Mouse (Mus musculus) kidney, adult 11 months (tissue): ENCODE measurements around the gene Farsa.
"Not testable (repeated sequence)": the region's sequence is repeated elsewhere in the genome, so short reads cannot be mapped to it uniquely, and the experiment has no call there.

Source experiments
- DNase-seq: peaks from one replicate; pipeline ENCODE4 v3.0.0; 2022

The Farsa gene

DNA sequence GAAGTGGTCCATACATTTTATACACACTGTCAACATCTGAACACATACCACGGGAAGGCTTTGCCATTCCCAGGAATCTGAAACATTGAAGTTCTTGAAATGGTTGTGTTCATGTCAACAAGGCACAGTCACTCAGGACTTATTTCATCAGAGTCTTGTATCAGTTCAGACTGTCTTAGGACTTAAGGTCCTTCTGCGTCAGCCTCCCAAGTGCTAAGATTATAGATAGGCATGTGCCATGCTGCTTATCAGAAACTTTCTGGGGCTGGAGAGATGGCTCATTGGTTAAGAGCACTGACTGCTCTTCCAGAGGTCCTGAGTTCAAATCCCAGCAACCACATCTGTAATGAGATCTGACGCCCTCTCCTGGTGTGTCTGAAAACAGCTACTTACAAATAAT is 17.6 kb downstream of the Farsa start:
- no peak for DNase-seq

DNA sequence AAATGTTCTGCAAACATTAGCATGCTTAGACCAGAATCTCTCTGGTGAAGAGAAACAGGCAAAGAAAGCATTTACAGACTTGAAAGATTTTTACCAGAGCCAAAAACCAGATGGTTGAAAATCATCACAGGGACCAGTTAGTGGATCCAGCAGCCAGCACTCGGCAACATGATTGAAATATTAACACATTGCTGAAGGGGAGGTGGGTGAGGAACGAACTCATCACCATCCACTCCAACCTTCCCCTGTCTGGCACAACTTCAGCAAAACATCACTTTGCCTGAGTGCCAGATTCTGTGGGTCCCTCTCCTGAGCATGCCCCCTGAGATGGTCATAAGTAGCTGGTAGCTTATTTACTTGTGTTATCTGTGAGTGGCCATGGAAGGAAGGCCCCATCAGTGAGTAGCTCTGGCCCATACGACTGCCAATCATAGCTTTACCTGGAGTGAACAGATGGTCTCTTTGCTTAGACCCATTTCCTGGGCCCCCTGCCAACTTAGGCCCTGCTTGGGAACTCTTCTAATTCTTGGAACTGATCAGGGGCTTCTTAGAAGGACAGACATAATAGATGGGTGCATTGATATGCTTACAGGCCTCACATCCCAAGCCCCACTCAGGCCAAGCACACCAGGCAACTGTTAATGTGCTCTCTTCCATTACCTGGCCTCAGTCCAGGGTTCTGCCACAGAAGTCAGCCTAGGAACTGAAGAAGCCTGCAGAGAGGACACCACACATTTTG is 20.7 kb downstream of the Farsa start:
- no peak for DNase-seq

DNA sequence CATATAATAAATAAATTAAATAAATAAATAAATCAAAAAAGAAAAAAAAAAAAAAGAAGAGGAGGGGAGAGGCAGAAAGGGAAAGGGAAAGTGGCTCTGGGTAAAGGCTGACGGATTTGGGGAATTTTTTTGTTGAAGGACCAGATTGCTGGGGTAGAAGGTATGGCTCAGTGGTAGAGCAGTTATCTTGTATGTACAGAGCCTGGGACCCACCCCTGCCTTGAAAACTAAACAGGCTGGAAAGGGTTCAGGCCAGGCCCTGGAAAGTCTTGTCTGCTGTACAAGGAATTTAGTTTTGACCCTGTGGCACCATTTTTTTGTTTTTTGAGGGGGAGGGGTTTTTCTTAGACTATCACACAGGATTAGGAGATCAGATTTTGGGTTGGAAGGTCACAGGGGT is 22.1 kb downstream of the Farsa start:
- DNase-seq = no peak

DNA sequence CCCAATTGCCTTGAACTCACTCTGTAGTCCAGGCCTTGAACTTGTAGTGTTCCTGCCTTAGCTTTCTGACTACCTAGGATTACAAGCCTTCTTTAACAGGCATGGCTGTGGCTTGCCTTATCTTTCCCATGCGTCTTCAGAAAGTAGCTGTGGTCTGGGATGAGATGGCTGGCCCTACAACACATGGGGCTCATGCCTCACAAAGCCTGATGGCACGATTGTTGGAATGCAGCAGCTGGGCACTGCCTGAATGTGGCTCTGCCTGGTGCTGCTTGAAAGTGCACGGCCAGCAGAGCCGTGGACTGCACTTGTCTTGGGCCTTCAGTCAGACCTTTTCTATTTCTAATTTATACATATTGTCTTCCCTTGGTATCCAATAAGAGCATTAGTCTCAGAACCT is 27.9 kb downstream of the Farsa start:
- DNase-seq = no peak

DNA sequence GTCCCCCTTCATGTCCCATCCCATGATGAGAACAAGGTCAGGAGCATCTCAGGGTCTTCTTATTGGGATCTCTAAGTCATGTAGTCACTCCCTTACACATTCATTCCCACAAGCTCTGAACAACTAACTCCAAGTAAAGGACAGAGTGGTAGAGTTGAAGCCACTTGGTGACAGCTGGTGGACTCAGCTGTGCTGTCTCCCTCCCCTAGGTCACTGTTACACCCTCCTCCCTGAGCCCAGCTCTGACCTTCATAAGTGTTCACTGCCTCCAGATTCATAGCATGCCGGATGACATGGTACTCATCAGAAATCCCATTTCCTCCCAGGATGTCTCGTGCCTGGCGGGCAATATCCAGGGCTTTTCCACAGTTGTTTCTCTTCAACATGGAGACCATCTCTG is 31.5 kb downstream of the Farsa start:
- DNase-seq = no peak

DNA sequence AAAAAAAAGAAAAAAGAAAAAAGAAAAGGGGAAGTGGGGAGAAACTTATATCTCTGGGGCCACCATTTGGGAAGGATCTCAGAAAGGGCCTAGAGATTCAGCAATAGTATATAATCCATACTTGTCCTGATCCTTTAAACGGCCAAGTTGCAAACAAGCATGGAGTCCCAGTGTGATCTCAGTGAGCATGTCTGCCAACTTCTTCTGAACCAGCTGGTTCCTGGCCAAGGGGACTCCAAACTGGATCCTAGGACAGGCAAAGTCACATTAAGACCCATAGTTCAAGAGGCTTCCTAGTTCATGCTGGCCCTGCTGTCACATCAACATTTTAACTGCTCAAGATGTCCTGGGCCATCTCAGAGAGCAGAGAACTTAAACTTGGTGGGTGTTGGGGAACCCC is 32.4 kb downstream of the Farsa start:
- DNase-seq = no peak

DNA sequence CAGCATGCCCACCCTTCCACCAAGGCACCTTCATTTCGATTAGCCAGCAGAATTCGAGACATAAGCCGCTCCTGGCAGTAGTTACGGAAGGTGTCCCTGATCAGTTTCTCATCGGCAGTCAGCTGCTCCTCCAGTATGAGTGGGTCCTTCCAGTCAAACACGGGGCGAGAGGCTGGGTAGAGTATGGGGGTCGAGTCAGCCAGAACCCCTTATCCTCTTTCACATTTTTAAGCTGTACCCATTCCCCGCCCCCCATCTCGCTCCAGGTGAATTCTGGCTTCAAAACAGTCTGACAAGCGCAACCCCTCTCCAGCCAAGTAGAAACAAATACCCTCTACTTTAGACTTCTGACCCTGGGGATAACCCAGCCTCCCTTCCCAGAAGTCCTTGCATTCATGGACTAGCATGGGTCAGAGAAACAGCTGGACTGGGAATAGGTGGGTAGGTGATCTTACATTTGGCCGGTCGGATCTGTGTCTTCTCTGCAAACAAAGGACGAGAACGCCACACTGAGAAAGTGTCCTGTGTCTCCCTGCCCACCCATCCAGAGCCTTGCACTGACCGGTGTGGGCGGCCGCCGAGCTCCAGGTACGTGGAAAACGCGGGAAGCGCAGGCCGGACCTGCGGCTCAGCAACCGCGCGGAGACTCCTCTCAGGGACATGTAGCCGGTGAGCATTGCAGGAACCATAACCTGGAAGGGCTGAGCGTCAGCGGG is 36.4 kb downstream of the Farsa start:
- peak; percentile 73 for DNase-seq

DNA sequence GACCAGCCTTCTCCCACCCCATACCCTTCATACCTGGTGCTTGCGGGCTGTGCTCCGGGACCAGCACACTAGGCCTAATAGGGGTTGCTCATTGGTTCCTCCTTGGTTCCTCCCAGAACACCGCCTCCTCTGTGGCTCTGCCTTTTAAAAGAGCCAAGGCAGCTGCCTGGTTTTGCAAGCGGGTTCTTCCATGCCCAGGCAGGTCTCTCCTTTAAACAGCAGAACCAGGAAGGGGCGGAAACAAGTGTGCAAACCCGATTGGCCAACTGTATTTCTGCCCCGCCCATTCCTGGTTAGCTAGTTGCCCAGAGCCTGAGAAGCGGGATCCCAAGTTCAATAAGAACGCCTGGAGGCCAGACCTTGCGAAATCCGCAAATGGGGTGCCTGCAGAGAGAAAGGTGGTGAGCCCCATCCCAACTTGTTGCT is 36.9 kb downstream of the Farsa start, which contains the start of gene Gcdh:
Gcdh (minus strand) TSS at position 213 of the 426 bp plus-strand sequence.
- DNase-seq = peak; percentile 98

DNA sequence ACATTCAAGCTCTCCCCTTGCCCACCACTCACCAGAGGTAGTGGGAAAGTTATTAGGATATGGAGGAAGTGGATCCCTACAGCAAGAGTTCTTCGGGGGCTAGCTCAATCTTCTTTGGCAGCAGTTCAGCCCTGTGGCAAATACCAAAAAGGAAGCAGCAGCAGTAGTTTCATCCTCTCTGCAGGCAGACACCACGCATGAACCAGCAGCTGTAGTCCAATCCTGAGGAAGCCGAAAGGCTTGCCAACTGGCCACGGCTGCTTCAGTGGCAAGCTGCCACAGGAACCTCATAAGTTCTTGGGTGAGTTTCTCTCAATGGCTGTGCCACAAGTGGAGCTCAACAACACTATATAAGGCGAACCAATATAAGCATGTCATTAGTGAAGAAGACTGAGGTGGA is 39.2 kb downstream of the Farsa start:
- no peak for DNase-seq

DNA sequence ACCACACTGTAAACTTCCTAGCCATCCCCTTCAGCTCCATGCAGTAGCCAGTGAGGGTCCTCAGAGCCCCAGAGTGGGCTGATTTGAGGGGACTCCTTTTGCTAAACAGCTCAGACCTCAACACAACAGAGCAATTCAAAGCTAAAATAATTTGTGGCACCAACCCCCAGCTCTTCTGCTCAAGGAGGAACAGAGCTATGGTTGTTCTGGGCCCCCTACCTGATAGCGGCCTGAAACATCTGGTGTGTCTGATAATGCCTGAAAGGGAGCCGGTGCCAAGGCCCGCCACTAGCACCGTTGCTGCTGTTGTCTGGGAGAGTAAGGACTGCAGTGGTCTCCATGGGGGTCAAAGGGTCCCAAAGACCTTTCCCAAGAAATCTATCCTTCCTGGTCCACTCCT is 44.3 kb downstream of the Farsa start:
- DNase-seq = no peak

DNA sequence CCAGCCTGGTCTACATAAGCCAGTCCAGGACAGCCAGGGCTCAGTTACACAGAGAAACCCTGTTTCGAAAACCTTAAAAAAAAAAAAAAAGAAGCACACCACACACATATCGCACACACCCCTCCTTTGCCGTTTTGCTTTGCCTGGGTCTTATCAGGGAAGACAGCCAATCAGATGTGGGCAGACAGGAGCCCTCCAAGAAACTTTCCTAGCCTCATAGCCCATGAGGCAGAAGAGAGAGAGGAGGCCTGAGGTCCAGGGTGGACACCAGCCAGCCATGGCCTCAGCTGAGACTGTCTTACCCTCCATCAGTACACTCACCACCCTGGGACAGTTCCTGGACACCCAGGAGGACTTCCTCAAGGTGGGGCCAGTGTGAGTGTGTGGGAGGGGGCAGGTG is 45.0 kb downstream of the Farsa start, which contains the start of gene Klf1:
Klf1 (plus strand) TSS at position 177 of the 400 bp plus-strand sequence.
- no peak for DNase-seq

DNA sequence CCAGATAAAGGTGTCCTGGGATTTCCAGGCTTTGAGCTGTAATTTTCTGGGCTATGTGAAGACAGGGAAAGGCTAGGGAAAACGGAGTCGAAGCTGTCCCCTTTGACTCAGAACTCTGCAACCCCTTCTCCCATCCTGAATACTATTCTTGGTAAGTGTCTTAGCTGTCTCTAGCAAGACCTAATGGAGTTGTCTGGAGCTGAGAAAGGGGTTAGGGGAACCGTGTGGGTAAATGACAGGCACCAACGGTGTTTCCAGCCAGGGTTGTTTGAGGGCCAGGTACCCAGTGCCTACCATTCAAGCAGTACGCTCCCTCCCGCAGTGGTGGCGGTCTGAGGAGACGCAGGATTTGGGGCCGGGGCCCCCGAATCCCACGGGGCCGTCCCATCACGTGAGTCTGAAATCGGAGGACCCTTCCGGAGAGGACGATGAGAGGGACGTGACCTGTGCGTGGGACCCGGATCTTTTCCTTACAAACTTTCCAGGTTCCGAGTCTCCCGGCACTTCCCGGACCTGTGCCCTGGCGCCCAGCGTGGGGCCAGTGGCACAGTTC is 45.7 kb downstream of the Farsa start:
- DNase-seq = no peak

DNA sequence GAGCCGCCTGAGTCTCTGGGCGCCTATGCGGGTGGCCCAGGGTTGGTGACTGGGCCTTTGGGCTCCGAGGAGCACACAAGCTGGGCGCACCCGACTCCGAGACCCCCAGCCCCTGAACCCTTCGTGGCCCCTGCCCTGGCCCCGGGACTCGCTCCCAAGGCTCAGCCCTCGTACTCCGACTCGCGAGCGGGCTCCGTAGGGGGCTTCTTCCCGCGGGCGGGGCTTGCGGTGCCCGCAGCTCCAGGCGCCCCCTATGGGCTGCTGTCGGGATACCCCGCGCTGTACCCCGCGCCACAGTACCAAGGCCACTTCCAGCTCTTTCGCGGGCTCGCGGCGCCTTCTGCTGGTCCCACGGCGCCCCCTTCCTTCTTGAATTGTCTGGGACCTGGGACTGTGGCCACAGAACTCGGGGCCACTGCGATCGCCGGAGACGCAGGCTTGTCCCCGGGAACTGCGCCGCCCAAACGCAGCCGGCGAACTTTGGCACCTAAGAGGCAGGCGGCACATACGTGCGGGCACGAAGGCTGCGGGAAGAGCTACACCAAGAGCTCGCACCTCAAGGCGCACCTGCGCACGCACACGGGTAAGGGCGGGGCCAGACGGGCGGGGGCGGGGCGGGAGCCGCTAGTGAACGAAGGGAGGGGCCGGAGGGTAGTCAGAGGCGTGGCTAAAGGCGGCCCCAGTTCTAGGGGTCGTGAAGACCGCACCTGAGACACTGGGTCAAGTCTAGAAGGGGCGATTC is 46.3 kb downstream of the Farsa start:
- DNase-seq = peak; percentile 93

DNA sequence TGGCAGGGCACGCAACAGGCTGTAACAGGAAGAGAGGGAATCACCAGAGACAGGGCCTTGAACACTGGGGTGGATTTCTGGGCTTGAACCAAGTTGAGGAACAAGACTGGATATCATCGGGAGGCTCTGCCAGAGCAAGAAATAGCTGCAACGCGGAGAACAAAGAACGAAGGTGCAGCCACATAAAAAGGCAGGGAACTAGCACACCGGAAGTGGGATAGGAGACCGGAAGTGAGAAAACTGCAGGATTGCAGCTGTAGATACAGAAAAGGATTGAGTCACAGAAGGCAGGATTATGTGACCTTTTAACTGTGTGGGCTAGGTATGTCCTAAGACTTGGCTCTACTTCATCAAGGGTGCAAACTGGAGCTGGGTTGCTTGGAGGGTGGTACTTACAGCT is 47.6 kb downstream of the Farsa start:
- no peak for DNase-seq

DNA sequence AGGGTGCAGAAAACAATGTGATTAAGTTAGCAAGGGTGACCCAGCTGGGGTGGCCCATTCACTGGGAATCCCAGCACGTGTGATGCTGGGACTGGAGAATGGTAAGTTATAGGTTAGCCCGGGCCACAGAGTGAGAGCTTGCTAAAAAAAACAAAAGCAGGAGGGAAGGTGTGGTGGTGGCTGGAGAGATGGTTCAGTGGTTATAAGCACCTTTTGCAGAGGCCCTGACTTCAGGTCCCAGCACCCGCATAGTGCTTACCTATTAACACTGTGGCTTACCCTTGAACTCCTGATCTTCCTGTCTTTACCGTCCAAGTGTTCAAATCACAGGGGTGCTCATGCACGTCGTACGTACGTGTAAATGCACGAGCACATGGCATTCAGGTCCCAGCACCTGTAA is 50.2 kb downstream of the Farsa start:
- DNase-seq = no peak

DNA sequence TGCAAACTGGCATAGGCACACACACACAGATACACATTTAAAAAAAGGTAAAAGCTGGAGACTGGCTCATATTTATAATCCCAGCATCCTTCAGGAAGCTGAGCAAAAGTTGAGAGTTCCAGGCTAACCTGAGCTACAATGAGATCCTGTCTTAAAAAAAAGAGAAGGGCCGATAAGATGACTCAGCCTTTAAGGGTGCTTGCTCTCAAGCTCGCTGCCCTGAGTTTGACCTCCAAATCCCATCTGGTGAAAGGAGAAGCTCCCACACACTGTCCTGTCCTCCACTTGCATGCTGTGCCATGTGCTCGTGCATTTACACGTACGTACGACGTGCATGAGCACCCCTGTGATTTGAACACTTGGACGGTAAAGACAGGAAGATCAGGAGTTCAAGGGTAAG is 50.7 kb downstream of the Farsa start:
- DNase-seq = no peak

DNA sequence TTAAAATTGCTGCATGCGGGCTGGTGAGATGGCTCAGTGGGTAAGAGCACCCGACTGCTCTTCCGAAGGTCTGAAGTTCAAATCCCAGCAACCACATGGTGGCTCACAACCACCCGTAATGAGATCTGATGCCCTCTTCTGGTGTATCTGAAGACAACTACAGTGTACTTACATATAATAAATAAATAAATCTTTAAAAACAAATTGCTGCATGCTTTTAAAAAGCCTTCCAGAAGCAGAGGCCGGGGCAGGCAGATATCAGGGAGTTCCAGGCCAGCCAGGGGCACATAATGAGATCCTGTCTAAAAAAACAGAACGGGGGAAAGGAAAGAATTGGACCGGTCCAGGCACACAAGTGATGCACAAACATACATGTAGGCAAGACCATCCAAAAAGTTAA is 51.2 kb downstream of the Farsa start:
- DNase-seq = not testable (repeated sequence)

DNA sequence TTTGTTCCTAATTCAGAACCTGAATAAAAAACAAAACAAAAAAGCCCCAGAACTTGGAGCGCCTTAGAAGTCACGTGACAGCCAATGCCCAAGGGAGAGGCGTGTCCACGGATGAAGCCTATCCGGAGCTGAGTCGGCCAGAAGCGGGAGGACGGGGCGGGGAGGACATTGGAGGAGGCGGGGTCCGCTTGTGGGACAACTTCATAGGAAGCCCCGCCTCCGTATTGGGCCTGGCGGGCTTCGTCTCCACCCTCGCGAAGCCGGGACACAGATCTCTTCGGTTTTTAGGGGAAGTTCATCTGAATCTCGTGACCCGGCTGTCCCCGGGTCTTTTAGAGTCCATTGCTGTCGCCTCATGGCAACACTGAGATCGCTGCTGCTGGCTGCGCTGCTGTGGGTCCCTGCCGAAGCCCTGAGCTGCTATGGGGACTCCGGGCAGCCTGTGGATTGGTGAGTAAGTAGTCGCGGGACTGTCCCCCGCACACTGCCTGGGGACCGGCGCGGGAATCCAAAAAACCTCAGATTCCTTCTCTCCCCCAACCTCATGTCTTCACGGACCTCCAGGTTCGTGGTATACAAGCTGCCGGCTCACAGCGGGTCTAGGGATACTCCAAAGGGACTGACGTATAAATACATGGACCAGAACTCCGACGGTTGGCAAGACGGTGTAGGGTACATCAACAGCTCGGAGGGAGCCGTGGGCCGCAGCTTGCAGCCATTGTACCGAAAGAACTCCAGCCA is 51.8 kb downstream of the Farsa start, which contains the start of gene Dnase2a:
Dnase2a (plus strand) TSS at position 140 of the 741 bp plus-strand sequence.
- peak; percentile 97 for DNase-seq

DNA sequence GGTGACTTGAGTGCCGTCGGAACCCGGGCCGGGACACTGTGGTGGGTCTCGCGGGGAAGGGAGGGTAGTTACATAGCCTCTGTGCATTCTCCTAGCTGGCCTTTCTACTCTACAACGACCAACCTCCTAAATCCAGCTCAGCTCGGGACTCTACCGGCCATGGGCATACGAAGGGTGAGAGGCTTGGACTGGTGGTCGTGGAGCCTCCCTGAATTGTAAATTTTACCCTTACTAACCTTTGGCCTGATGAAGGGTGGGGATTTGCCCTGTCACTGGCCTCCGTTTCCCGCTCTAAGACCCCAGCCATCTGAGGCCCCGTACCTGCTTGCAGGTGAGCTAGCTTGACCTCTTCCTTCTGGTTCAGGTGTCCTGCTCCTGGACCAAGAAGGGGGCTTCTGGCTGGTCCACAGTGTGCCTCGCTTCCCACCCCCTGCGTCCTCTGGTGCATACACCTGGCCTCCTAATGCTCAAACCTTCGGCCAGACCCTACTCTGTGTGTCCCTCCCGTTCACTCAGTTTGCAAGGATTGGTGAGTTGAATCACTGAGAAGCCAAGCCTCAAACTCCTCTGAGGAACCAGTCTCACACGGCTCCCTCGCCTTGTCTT is 52.5 kb downstream of the Farsa start:
- no peak for DNase-seq

DNA sequence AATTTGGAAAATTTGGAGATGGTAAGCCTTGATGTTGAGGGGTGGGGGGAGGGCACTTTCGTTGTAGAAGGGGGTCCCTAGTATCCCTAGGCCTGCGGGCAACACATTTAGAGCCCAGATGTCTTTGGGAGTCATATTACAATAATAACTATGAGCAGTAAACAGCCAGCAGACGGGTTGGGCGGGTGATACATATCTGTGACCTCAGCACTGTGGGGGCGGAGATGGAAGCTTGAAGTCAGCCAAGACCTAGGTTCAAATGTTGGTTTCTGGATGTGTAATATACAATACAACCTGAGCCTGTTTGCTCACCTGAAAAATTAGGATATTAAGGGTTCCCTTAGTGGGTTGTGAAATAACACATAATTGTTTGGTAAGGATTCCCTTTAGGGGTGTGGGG is 53.2 kb downstream of the Farsa start:
- DNase-seq = no peak

DNA sequence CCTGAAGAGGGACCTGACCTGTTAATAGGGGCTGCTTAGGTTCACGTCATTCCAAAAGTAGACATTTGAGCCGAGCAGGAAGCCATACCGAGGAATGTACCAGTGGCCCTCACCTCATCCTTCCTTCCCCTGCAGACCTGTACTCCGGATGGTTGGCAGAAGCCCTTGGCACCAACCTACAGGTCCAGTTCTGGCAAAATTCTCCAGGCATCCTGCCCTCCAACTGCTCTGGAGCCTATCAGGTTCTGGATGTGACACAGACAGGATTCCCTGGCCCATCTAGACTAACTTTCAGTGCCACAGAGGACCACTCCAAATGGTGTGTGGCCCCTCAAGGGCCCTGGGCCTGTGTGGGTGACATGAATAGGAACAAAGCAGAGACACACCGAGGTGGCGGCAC is 53.8 kb downstream of the Farsa start:
- no peak for DNase-seq

DNA sequence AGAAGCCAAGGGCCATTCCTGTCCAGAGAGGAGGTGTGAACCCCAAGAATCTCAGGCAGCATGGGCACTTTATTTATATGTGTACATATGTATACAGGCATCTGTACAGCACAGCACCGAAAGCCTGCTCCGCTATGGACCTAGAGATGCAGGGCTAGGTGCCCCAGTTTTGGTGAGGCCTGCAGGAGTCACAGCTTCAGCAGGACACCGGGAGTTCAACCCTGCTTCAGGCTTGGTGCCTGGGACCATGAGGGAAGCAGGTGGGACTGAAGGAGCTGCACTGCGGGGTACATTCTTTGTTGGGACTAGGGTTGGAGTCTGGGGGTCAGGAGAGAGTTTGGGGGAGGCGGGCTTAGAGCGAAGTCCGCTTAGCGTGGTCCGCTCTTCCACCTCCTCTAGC is 55.1 kb downstream of the Farsa start:
- DNase-seq = no peak
